Mouse (Mus musculus): ENCODE results near the gene Atp4b. TPM values are rescaled to one million over a fixed set of nuclear protein-coding genes. Genes with fewer than 3 reads are reported as not detected.
A peak's percentile ranks its signal among the peaks of the same experiment; 100 is the strongest.
"Not testable (repeated sequence)": the region's sequence is repeated elsewhere in the genome, so short reads cannot be mapped to it uniquely, and the experiment has no call there.

The Atp4b gene
- polyA plus RNA-seq, 1 experiment from 2014 or later: 59.5 TPM

DNA sequence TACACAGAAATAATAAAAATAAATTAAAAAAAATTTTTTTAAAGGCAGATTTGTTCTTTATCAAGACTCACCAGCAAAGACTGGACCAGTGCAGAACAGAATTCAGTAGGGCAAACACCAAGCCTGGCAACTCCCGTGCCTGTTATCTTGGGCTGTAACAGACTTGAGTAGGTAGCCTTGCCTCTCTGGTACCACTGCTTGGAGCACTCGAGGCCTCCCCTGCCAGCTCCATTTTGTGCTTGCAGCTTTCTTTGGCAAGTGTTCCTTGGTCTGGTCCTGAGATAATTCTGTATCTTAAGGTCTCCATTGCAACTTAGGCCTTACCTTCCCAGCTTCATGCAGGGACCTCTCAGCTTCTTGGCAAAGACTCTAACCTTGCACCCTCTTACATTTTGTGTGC lies 54.3 kb downstream of the Atp4b start:
- H3K27me3 ChIP-seq (ENCODE audit: control insufficient read depth, insufficient read depth, low read length): no peaks in the 10 kb centered on the region
- peaks cover 13% of the 10 kb centered on the region; the same call in 1 of the 2 replicates for H3K36me3 ChIP-seq (ENCODE audit: control insufficient read depth, insufficient read depth, low read length)
- no peak for ATAC-seq (ENCODE audit: insufficient read depth, low FRiP score)
- no peak overlapping the region for H3K27ac ChIP-seq (ENCODE audit: low read length)
- H3K4me2 ChIP-seq (ENCODE audit: low read depth, low read length): no peak overlapping the region
- no peak overlapping the region for H3K9ac ChIP-seq (ENCODE audit: low read length)
- WGBS: 60% methylated on average over 2 of the region's 2 CpGs
- H3K4me1 ChIP-seq (ENCODE audit: control insufficient read depth, insufficient read depth, low read length): peaks cover 12% of the 10 kb centered on the region; the same call in 1 of the 2 replicates
- H3K4me3 ChIP-seq (replicated peaks; ENCODE audit: low read length): no peak overlapping the region
- H3K9me3 ChIP-seq (replicated peaks; ENCODE audit: control insufficient read depth, low read length): no peaks in the 10 kb centered on the region

DNA sequence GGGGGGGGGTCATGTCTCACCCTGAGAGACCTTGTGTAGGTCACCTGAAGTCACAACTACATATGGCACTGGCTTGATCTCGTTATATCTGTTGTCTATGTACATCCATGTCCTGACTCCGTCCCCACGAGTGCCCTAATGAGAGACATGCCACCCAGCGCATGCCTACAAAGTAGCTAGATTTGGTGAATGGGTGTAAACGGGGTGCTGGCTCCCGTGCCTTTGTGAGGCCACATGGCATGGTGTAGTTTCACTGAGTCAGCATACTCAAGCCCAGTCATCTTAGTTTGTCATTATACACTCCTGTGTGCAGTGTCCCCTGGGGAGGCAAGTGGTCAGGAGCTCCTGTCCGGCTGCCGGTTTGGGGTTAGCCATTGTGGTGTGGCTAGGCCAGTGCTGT lies 56.0 kb downstream of the Atp4b start:
- 86% methylated on average over 8 of the region's 8 CpGs for WGBS
- H3K9me3 ChIP-seq (replicated peaks; ENCODE audit: control insufficient read depth, low read length): no peaks in the 10 kb centered on the region
- H3K9ac ChIP-seq (ENCODE audit: low read length): no peak overlapping the region
- H3K36me3 ChIP-seq (ENCODE audit: control insufficient read depth, insufficient read depth, low read length): 0 out of 2 replicates have a peak, but pooled peaks cover 3% of the 10 kb centered on the region
- H3K27ac ChIP-seq (ENCODE audit: low read length): no peak overlapping the region
- no peak overlapping the region for H3K4me2 ChIP-seq (ENCODE audit: low read depth, low read length)
- no peak for ATAC-seq (ENCODE audit: insufficient read depth, low FRiP score)
- H3K4me3 ChIP-seq (replicated peaks; ENCODE audit: low read length): peak overlapping the region; percentile 0; the same call in 1 of the 2 replicates
- H3K4me1 ChIP-seq (ENCODE audit: control insufficient read depth, insufficient read depth, low read length): peaks cover 12% of the 10 kb centered on the region; the same call in 1 of the 2 replicates
- H3K27me3 ChIP-seq (ENCODE audit: control insufficient read depth, insufficient read depth, low read length): no peaks in the 10 kb centered on the region

DNA sequence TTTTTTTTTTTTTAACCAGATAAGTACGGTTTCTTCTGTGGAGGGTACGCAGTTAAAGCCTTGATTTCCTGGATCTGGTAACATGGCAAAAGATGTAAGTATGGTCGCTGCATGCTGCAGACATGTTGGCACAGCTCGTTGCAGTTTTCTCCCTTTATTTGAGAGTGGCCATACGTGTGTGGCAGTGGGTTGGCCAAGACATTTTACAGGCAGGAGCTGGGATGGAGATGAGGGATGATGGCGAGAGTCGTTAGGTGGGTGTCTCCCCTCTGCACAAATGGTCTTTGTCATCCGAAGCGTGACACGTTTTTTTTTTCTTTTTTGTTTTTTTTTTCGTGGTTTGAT lies 57.0 kb downstream of the Atp4b start:
- WGBS: 2% methylated on average over 11 of the region's 11 CpGs
- H3K27ac ChIP-seq (ENCODE audit: low read length): peak overlapping the region; percentile 5; the same call in 1 of the 2 replicates
- ATAC-seq (ENCODE audit: insufficient read depth, low FRiP score): no peak
- peak overlapping the region; percentile 97 for H3K9ac ChIP-seq (ENCODE audit: low read length)
- H3K4me3 ChIP-seq (replicated peaks; ENCODE audit: low read length): peak overlapping the region; percentile 76
- H3K27me3 ChIP-seq (ENCODE audit: control insufficient read depth, insufficient read depth, low read length): no peaks in the 10 kb centered on the region
- H3K9me3 ChIP-seq (replicated peaks; ENCODE audit: control insufficient read depth, low read length): no peaks in the 10 kb centered on the region
- 0 out of 2 replicates have a peak, but pooled peaks cover 3% of the 10 kb centered on the region for H3K36me3 ChIP-seq (ENCODE audit: control insufficient read depth, insufficient read depth, low read length)
- H3K4me1 ChIP-seq (ENCODE audit: control insufficient read depth, insufficient read depth, low read length): peaks cover 12% of the 10 kb centered on the region; the same call in 1 of the 2 replicates
- peak overlapping the region; percentile 75 for H3K4me2 ChIP-seq (ENCODE audit: low read depth, low read length)

DNA sequence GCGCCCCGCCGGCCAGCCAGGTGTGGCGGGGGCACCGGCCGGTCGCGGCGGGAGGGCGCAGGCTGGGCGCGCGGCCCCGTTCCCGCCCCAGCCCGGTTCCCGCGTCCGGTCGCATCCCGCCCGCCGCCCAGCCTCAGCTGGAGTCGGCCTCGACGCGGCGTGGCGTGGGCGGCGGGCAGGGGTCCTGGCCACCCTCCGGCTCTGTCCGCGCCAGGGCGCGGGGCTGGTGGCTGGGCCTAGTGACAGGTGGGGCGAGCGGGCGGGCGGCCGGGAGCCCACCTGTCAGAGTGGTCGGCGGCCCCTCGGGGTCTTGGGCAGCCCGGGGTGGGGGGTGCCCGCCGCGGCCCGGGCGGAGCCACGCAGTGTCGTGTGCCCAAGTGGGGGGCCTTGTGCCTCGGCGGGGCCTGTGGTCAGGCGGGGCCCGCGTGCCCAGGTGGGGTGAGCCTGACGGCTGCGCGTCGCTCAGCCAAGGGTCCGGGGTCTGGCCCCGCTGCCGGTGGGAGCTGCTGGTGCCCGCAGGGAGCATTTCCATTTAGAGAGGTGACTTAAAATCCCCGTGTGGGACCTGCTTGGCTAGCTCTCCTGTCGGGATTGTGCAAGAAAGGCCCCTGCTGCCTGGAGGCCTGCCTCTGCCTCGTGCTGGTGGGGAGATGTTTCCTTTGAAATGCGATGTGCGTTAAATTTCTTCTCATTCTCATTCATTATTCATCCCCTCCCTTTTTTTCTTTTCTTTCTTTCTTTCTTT lies 57.6 kb downstream of the Atp4b start:
- H3K27ac ChIP-seq (ENCODE audit: low read length): peak overlapping the region; percentile 73
- 0 out of 2 replicates have a peak, but pooled peaks cover under 1% of the 10 kb centered on the region for H3K36me3 ChIP-seq (ENCODE audit: control insufficient read depth, insufficient read depth, low read length)
- H3K4me2 ChIP-seq (ENCODE audit: low read depth, low read length): peak overlapping the region; percentile 75
- peaks cover 12% of the 10 kb centered on the region; the same call in 1 of the 2 replicates for H3K4me1 ChIP-seq (ENCODE audit: control insufficient read depth, insufficient read depth, low read length)
- WGBS: under 1% methylated on average over 64 of the region's 70 CpGs
- no peaks in the 10 kb centered on the region for H3K9me3 ChIP-seq (replicated peaks; ENCODE audit: control insufficient read depth, low read length)
- H3K4me3 ChIP-seq (replicated peaks; ENCODE audit: low read length): peak overlapping the region; percentile 76
- no peaks in the 10 kb centered on the region for H3K27me3 ChIP-seq (ENCODE audit: control insufficient read depth, insufficient read depth, low read length)
- H3K9ac ChIP-seq (ENCODE audit: low read length): peak overlapping the region; percentile 97
- peak; percentile 69 for ATAC-seq (ENCODE audit: insufficient read depth, low FRiP score)

DNA sequence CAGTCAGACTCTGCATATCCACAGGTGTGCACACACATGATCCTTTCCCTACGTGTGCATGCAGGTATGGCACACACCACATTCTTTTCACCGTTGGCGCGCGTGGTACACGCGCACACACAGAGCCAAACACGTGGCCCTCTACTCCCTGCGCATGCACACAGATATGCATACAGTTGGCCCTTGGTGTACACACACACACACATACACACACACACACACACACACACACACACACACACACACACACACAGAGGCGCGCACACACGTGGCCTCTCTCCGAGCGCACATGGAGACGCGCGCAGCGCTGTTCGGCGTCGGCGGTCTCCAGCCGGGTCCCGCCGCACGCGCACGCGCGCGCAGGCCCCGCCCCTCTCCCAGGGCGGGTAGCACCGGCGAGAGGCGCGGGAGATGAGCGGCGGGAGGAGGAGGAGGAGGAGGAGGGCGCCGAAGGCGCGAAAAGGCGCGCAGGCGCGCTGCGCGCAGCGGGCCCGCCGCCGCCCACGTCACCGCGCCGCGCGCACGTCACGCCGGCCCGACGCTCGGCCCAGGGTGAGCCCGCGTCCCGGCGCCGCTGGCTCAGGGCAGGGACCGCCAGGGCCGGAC lies 58.3 kb downstream of the Atp4b start, which contains the start of gene Tfdp1:
Gene Tfdp1, plus strand, starts transcription at position 497 of the 606 bp plus-strand sequence.
- peaks cover 12% of the 10 kb centered on the region; the same call in 1 of the 2 replicates for H3K4me1 ChIP-seq (ENCODE audit: control insufficient read depth, insufficient read depth, low read length)
- WGBS: under 1% methylated on average over 55 of the region's 72 CpGs
- peak within 1 kb of the TSS; percentile 75 for H3K4me2 ChIP-seq (ENCODE audit: low read depth, low read length)
- ATAC-seq (ENCODE audit: insufficient read depth, low FRiP score): peak; percentile 94
- H3K36me3 ChIP-seq (ENCODE audit: control insufficient read depth, insufficient read depth, low read length): no peaks in the 10 kb centered on the region
- H3K4me3 ChIP-seq (replicated peaks; ENCODE audit: low read length): peak within 1 kb of the TSS; percentile 76
- H3K27me3 ChIP-seq (ENCODE audit: control insufficient read depth, insufficient read depth, low read length): no peaks in the 10 kb centered on the region
- H3K9ac ChIP-seq (ENCODE audit: low read length): peak within 1 kb of the TSS; percentile 97
- peak within 1 kb of the TSS; percentile 73 for H3K27ac ChIP-seq (ENCODE audit: low read length)
- no peaks in the 10 kb centered on the region for H3K9me3 ChIP-seq (replicated peaks; ENCODE audit: control insufficient read depth, low read length)

DNA sequence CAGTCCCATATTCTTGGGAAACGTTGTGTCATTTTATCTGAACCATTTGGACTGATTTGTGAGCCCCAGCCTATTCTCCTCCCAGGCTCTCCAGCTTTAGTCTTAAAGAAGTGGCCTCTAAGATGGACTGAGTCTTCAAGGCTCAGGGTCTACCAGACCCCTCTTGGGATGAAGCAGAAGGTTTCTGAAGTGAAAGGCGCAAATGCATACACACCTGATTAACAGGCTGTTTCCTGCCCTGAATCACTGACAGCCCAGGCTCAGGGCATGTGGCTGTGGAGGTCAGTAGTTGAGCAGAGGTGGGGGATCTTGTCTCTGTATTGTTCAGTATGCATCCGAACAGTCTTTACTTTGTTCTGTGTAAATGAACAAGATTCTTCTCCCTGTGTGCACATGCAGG lies 58.9 kb downstream of the Atp4b start:
- peak overlapping the region; percentile 75; the same call in 1 of the 2 replicates for H3K4me2 ChIP-seq (ENCODE audit: low read depth, low read length)
- ATAC-seq (ENCODE audit: insufficient read depth, low FRiP score): no peak
- WGBS: 59% methylated on average over 3 of the region's 3 CpGs

DNA sequence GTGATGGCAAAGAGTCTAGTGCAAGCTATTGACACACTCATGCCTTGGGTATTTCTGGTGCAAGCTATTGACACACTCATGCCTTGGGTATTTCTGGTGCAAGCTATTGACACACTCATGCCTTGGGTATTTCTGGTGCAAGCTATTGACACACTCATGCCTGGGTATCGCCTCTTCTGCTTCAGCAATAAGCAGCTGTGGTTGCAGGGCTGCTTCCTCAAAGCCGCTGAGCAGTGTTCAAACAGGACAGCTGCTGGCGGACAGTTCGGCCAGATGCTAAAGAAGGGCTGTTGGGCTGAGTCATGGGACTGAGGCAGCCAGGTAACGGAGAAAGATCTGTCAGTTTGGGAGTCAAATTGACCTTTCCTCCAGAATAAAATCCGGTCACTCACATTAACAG lies 59.4 kb downstream of the Atp4b start:
- H3K27me3 ChIP-seq (ENCODE audit: control insufficient read depth, insufficient read depth, low read length); H3K4me2 ChIP-seq (ENCODE audit: low read depth, low read length); ATAC-seq (ENCODE audit: insufficient read depth, low FRiP score); H3K27ac ChIP-seq (ENCODE audit: low read length); H3K36me3 ChIP-seq (ENCODE audit: control insufficient read depth, insufficient read depth, low read length); H3K9me3 ChIP-seq (replicated peaks; ENCODE audit: control insufficient read depth, low read length); H3K4me3 ChIP-seq (replicated peaks; ENCODE audit: low read length); H3K9ac ChIP-seq (ENCODE audit: low read length): not testable (repeated sequence)
- WGBS: 62% methylated on average over 6 of the region's 6 CpGs
- H3K4me1 ChIP-seq (ENCODE audit: control insufficient read depth, insufficient read depth, low read length): peaks cover 12% of the 10 kb centered on the region; the same call in 1 of the 2 replicates

More for the DNA sequence above, 58.9 kb downstream of the Atp4b start:
- Histone ChIP-seq H3K4me3 (replicated peaks; ENCODE audit: low read length) (no peak overlapping the region), H3K27me3 (ENCODE audit: control insufficient read depth, insufficient read depth, low read length) (no peaks in the 10 kb centered on the region), H3K9me3 (replicated peaks; ENCODE audit: control insufficient read depth, low read length) (no peaks in the 10 kb centered on the region), H3K36me3 (ENCODE audit: control insufficient read depth, insufficient read depth, low read length) (no peaks in the 10 kb centered on the region), H3K9ac (ENCODE audit: low read length) (peak overlapping the region; percentile 4; the same call in 1 of the 2 replicates), H3K4me1 (ENCODE audit: control insufficient read depth, insufficient read depth, low read length) (peaks cover 12% of the 10 kb centered on the region; the same call in 1 of the 2 replicates), H3K27ac (ENCODE audit: low read length) (peak overlapping the region; percentile 13; the same call in 1 of the 2 replicates)
